Mouse (Mus musculus): ENCODE measurements around the gene Arsb. TPM values are rescaled to one million over a fixed set of nuclear protein-coding genes. Genes with fewer than 3 reads are reported as not detected.

The Arsb gene
- polyA plus RNA-seq, 1 experiment from 2014 or later, result 4.9 TPM

- Histone ChIP-seq H3K27ac (replicated peaks) (no peak overlapping the region), H3K4me1 (replicated peaks; ENCODE audit: control insufficient read depth, insufficient read depth) (no peaks in the 10 kb centered on the region), H3K9ac (ENCODE audit: low read length) (no peak overlapping the region), H3K27me3 (ENCODE audit: control insufficient read depth, insufficient read depth, low read length) (no peaks in the 10 kb centered on the region), H3K9me3 (ENCODE audit: control insufficient read depth, low read length) (no peaks in the 10 kb centered on the region), H3K36me3 (ENCODE audit: control insufficient read depth, insufficient read depth, low read length) (no peaks in the 10 kb centered on the region), H3K4me3 (ENCODE audit: low read depth, low read length) (no peak overlapping the region), H3K4me2 (replicated peaks; ENCODE audit: low read depth) (no peak overlapping the region)
- ATAC-seq (ENCODE audit: low FRiP score, low TSS enrichment), result no peak
- WGBS, result 74% methylated on average over 3 of the region's 3 CpGs
- TF ChIP-seq CTCF (IDR thresholded peaks at IDR 0.05; ENCODE audit: low read depth), result no peak
- TF ChIP-seq EP300 (optimal IDR thresholded peaks at IDR 0.05), result no peak
- DNase-seq (ENCODE audit: low spot score), result no peak
Measured at GRCm38 (mm10) chr13:93762879-93763278, 8.6 kb upstream of the Arsb start.

GRCm38 (mm10) chr13:93764321-93764973, 7.0 kb upstream of the Arsb start:
- ATAC-seq (ENCODE audit: low FRiP score, low TSS enrichment) (no peak), DNase-seq (ENCODE audit: low spot score) (no peak)
- Histone ChIP-seq H3K27me3 (ENCODE audit: control insufficient read depth, insufficient read depth, low read length) (no peaks in the 10 kb centered on the region), H3K9me3 (ENCODE audit: control insufficient read depth, low read length) (no peaks in the 10 kb centered on the region), H3K36me3 (ENCODE audit: control insufficient read depth, insufficient read depth, low read length) (no peaks in the 10 kb centered on the region), H3K4me1 (replicated peaks; ENCODE audit: control insufficient read depth, insufficient read depth) (no peaks in the 10 kb centered on the region), H3K4me2 (replicated peaks; ENCODE audit: low read depth) (no peak overlapping the region), H3K27ac (replicated peaks) (no peak overlapping the region), H3K9ac (ENCODE audit: low read length) (no peak overlapping the region), H3K4me3 (ENCODE audit: low read depth, low read length) (no peak overlapping the region)
- TF ChIP-seq CTCF (IDR thresholded peaks at IDR 0.05; ENCODE audit: low read depth) (no peak), EP300 (optimal IDR thresholded peaks at IDR 0.05) (no peak)
- 84% methylated on average over 13 of the region's 13 CpGs for WGBS

- Histone ChIP-seq H3K9ac (ENCODE audit: low read length) (peak overlapping the region; percentile 82), H3K36me3 (ENCODE audit: control insufficient read depth, insufficient read depth, low read length) (no peaks in the 10 kb centered on the region), H3K4me2 (replicated peaks; ENCODE audit: low read depth) (peak overlapping the region; percentile 99), H3K4me1 (replicated peaks; ENCODE audit: control insufficient read depth, insufficient read depth) (no peaks in the 10 kb centered on the region), H3K4me3 (ENCODE audit: low read depth, low read length) (peak overlapping the region; percentile 73), H3K27ac (replicated peaks) (peak overlapping the region; percentile 86), H3K9me3 (ENCODE audit: control insufficient read depth, low read length) (no peaks in the 10 kb centered on the region), H3K27me3 (ENCODE audit: control insufficient read depth, insufficient read depth, low read length) (no peaks in the 10 kb centered on the region)
- DNase-seq (ENCODE audit: low spot score) (no peak), ATAC-seq (ENCODE audit: low FRiP score, low TSS enrichment) (0 out of 2 replicates have a peak, but pooled peaks have one; percentile 22)
- 18% methylated on average over 9 of the region's 9 CpGs for WGBS
- TF ChIP-seq CTCF (IDR thresholded peaks at IDR 0.05; ENCODE audit: low read depth), result no peak
- no peak for TF ChIP-seq EP300 (optimal IDR thresholded peaks at IDR 0.05)
Measured at GRCm38 (mm10) chr13:93771031-93771587, 321 bp upstream of the Arsb start.

GRCm38 (mm10) chr13:93772279-93772636, 828 bp downstream of the Arsb start:
- TF ChIP-seq EP300 (optimal IDR thresholded peaks at IDR 0.05) (no peak), CTCF (IDR thresholded peaks at IDR 0.05; ENCODE audit: low read depth) (no peak)
- Histone ChIP-seq H3K9me3 (ENCODE audit: control insufficient read depth, low read length) (no peaks in the 10 kb centered on the region), H3K27me3 (ENCODE audit: control insufficient read depth, insufficient read depth, low read length) (no peaks in the 10 kb centered on the region), H3K4me1 (replicated peaks; ENCODE audit: control insufficient read depth, insufficient read depth) (no peaks in the 10 kb centered on the region), H3K36me3 (ENCODE audit: control insufficient read depth, insufficient read depth, low read length) (no peaks in the 10 kb centered on the region), H3K4me3 (ENCODE audit: low read depth, low read length) (peak overlapping the region; percentile 73), H3K27ac (replicated peaks) (peak overlapping the region; percentile 86), H3K9ac (ENCODE audit: low read length) (peak overlapping the region; percentile 82), H3K4me2 (replicated peaks; ENCODE audit: low read depth) (peak overlapping the region; percentile 99)
- peak; percentile 72; the same call in 1 of the 2 replicates for ATAC-seq (ENCODE audit: low FRiP score, low TSS enrichment)
- no peak for DNase-seq (ENCODE audit: low spot score)
- 27% methylated on average over 8 of the region's 8 CpGs for WGBS

GRCm38 (mm10) chr13:93772861-93773260, 1.4 kb downstream of the Arsb start:
- TF ChIP-seq CTCF (IDR thresholded peaks at IDR 0.05; ENCODE audit: low read depth) (no peak), EP300 (optimal IDR thresholded peaks at IDR 0.05) (no peak)
- Histone ChIP-seq H3K4me2 (replicated peaks; ENCODE audit: low read depth) (peak overlapping the region; percentile 99; the same call in 1 of the 2 replicates), H3K27ac (replicated peaks) (no peak overlapping the region), H3K4me3 (ENCODE audit: low read depth, low read length) (no peak overlapping the region), H3K36me3 (ENCODE audit: control insufficient read depth, insufficient read depth, low read length) (no peaks in the 10 kb centered on the region), H3K4me1 (replicated peaks; ENCODE audit: control insufficient read depth, insufficient read depth) (no peaks in the 10 kb centered on the region), H3K9ac (ENCODE audit: low read length) (no peak overlapping the region), H3K9me3 (ENCODE audit: control insufficient read depth, low read length) (no peaks in the 10 kb centered on the region), H3K27me3 (ENCODE audit: control insufficient read depth, insufficient read depth, low read length) (no peaks in the 10 kb centered on the region)
- DNase-seq (ENCODE audit: low spot score) (no peak), ATAC-seq (ENCODE audit: low FRiP score, low TSS enrichment) (no peak)
- WGBS, result 77% methylated on average over 7 of the region's 7 CpGs

- Histone ChIP-seq H3K4me2 (replicated peaks; ENCODE audit: low read depth) (no peak overlapping the region), H3K9me3 (ENCODE audit: control insufficient read depth, low read length) (no peaks in the 10 kb centered on the region), H3K36me3 (ENCODE audit: control insufficient read depth, insufficient read depth, low read length) (no peaks in the 10 kb centered on the region), H3K9ac (ENCODE audit: low read length) (no peak overlapping the region), H3K4me3 (ENCODE audit: low read depth, low read length) (no peak overlapping the region), H3K4me1 (replicated peaks; ENCODE audit: control insufficient read depth, insufficient read depth) (no peaks in the 10 kb centered on the region), H3K27me3 (ENCODE audit: control insufficient read depth, insufficient read depth, low read length) (no peaks in the 10 kb centered on the region), H3K27ac (replicated peaks) (no peak overlapping the region)
- WGBS, result 62% methylated on average over 7 of the region's 7 CpGs
- DNase-seq (ENCODE audit: low spot score) (no peak), ATAC-seq (ENCODE audit: low FRiP score, low TSS enrichment) (no peak)
- TF ChIP-seq EP300 (optimal IDR thresholded peaks at IDR 0.05), result no peak
- TF ChIP-seq CTCF (IDR thresholded peaks at IDR 0.05; ENCODE audit: low read depth), result no peak
Measured at GRCm38 (mm10) chr13:93773704-93774315, 2.4 kb downstream of the Arsb start.

Measured in stomach, postnatal 0 days (tissue).